Mouse (Mus musculus) B cell, adult (primary cell): ENCODE results near the gene Dyrk4. TPM values are rescaled to one million over a fixed set of nuclear protein-coding genes. Genes with fewer than 3 reads are reported as not detected.

Source experiments
- total RNA-seq: library from RNA; stranded (reverse); gene quantifications from 4 replicates; pipeline ENCODE4 v1.2.4, GENCODE M21; 2023; ENCODE audit not compliant: inconsistent age

The Dyrk4 gene
- total RNA-seq, result 1.6 to 2.4 TPM (median 1.7 TPM) in 4 replicates

GRCm38 (mm10) chr6:126921111-126921881 is at the start of gene Dyrk4:
Gene Dyrk4 (minus strand): TSS chr6:126921839.

GRCm38 (mm10) chr6:126939487-126940171 is 18.0 kb upstream of the Dyrk4 start, which contains the start of the genes Rad51ap1 and D6Wsu163e:
Gene Rad51ap1 (minus strand): TSS chr6:126939587.
Gene D6Wsu163e (plus strand): TSS chr6:126939962.

GRCm38 (mm10) chr6:126852881-126853280 is 68.8 kb downstream of the Dyrk4 start, which contains the start of gene Akap3:
Gene Akap3 (plus strand): TSS chr6:126853098.

DNA sequence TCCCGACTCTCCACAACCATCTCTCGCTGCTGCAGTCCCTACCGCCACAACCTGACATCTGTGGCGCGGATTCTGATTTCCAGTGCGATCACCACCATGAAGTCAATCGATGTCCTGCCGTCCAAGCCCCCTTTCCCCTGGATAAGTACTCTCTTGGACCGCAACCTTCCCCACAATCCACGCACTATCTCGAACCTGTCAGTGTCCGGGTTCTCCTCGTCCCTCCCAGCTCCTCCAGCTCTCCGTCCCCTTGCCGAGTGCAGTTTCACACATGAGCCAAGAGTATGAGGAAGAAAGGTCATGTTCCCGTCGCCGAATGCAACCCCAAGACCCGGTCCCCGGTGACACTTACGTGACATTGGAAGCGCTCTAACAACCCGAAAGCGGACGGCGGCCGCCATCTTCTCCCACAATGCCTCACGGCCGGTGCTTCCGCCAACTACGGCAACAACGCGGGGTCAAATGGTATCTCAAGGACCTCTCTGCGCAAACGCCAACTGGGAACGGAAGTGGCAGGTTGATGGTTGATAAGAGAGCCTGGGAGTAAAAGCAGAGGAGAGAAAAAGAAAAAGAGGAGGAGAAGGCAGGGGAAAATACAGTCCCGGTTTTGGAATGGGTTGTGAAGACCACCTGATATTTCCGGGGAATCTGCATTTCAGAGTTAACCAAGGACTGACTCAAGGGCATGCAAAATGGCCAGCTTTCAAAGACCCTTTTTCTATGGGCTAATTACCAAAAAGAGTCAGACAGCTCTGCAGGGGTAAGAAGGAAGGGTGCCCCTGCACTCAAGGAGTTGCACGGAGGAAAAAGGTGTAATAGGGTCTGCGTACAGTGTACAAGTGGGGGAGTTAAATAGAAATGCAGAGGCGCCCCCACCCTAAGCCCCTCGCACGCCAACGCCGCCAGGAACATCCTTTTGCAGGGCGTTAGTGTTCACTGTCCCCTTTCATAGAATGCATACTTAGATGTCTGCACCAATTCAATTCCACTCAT is 72.6 kb downstream of the Dyrk4 start, which contains the start of gene Ndufa9:
Ndufa9 (minus strand) TSS at position 425 of the 993 bp plus-strand sequence.

Other genes with a start within 250 kb of the Dyrk4 start
- not detected in 4 replicates for gene Kcna6, start 181.2 kb downstream of the Dyrk4 start, total RNA-seq
- gene Ndufa9, start 72.7 kb downstream of the Dyrk4 start, total RNA-seq, result 48.5 to 58.1 TPM (median 53.6 TPM) in 4 replicates
- gene Akap3, start 68.7 kb downstream of the Dyrk4 start, total RNA-seq, result not detected in 4 replicates
- gene Rad51ap1, start 17.7 kb upstream of the Dyrk4 start, total RNA-seq, result 2.1 to 4.6 TPM (median 3.3 TPM) in 4 replicates
- 37.6 to 40.9 TPM (median 38.6 TPM) in 4 replicates for gene D6Wsu163e, start 18.1 kb upstream of the Dyrk4 start, total RNA-seq
- gene Fgf6, start 93.7 kb upstream of the Dyrk4 start, total RNA-seq, result not detected in 4 replicates
- not detected in 4 replicates for gene Fgf23, start 151.1 kb upstream of the Dyrk4 start, total RNA-seq
- gene Tigar, start 187.7 kb upstream of the Dyrk4 start, total RNA-seq, result 9.5 to 10.9 TPM (median 9.8 TPM) in 4 replicates
- gene Ccnd2, start 230.4 kb upstream of the Dyrk4 start, total RNA-seq, result 72.1 to 113 TPM (median 104 TPM) in 4 replicates